Mouse (Mus musculus) left cerebral cortex, postnatal 4 days (tissue): Measurements from ENCODE around the gene Armc5. TPM values are rescaled to one million over a fixed set of nuclear protein-coding genes. Genes with fewer than 3 reads are reported as not detected.

Experiments used
- DNase-seq: peaks from one replicate; pipeline ENCODE4 v3.0.0-alpha.2; 2022
- intact Hi-C: fragments of 180-260 bp; cut with DNase I; formaldehyde crosslinking; loops from one replicate; pipeline ENCODE4 v1.15.1; 2025
- microRNA-seq: library from miRNA; unstranded; fragments of <30 nt; microRNA quantifications from one replicate; pipeline ENCODE4 v1.2.0, GENCODE M21; 2022
- total RNA-seq, 2 experiments: library from RNA; stranded (reverse); gene quantifications; 2 replicates each; pipeline ENCODE4 v1.2.3; 2021

The Armc5 gene
- total RNA-seq, 2 experiments from 2014 or later: 10.3 to 11.2 TPM

DNA sequence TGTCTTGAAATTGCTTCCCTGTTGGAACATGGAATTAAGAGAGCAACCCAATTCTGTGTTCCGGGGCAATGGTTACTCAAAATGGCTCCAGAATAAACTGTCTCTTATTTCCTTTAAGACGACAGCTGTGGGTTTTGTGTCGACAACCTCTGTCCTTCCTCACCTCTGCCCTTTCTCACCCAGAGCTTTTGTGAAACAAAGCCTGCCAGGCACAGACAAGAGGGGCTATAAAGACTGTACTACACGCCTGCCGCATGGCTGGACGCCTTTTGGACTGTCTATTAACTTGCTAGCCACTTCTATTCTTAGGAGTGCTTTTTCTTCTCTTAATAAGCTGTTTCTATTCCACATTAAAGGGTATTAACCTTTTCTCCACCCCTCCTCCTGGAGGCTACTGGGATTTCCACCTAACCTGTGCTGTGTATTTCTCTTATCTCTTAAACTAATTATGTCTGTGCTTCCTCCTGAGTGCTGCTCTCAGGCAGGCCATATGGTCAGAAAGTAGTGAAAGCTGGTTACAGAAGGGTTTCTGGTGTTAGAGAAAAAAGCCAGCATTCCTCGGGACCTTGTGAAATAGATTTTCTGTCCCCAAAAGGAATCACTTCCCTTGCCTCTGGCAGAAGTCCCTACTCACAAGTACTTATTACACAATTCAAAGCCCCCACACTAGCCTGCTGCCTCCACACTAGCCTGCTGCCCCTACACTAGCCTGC is 45.5 kb downstream of the Armc5 start:
- DNase-seq: no peak
- intact Hi-C loops: no loop called here

DNA sequence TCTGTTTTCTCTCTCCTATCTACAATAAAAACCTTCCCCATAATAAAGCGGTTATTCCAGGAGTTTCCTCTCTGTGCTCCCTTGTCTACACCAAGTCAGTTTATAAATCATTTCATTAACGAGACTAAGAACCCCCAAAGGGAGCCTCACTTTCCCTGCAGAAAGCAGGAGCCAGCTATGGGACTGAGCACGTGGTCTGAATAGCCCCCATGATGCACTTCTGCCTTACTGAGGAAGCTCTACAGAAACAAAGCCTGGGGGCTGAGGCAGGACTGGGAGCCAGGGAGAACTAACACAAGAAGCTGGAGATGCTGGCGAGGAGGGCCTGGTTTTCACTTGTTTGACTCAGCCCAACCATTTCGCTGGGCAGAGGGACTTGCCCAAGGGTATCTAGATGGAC is 46.9 kb downstream of the Armc5 start:
- DNase-seq: no peak

DNA sequence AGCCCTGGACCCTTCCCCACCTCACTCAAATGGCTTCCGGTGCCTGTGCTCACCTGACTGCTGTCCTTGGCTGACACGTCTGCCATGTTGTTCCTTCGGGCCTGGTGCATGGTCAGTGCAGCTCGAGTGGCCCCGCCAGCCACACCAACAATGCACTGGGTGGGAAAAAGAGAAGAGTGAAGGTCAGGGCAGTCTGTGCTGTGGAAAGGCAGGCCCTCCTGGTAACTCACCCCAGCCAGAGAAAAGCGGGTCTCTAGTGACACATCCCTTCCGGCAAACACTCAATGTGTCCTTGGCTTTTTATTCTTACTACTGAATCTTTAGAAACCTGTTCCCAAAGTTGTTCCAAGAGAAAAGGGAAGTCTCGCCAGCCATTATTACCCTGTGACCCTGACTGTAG is 47.9 kb downstream of the Armc5 start:
- no peak for DNase-seq
- intact Hi-C loops: no loop called here

More for the DNA sequence above, 46.9 kb downstream of the Armc5 start:
- intact Hi-C loops: no loop called here

GRCm38 (mm10) chr7:128288923-128289544 is 51.9 kb downstream of the Armc5 start:
- intact Hi-C loops: no loop called here
- DNase-seq: no peak

Small RNAs within 50 kb of the gene (microRNA-seq; reads per million reads assigned to microRNA genes)
- not detected for gene Mir3103

Other genes with a start within 250 kb of the Armc5 start
- gene Pycard, start 243.5 kb upstream of the Armc5 start, total RNA-seq: 1 to 10 TPM; 2.4 to 3.3 TPM
- under 1 TPM; 0.26 to 0.56 TPM for gene Trim72, start 233.4 kb upstream of the Armc5 start, total RNA-seq
- gene Itgam, start 174.7 kb upstream of the Armc5 start, total RNA-seq: 1 to 10 TPM; 2.1 to 2.2 TPM
- gene Gm49368, start 174.7 kb upstream of the Armc5 start, total RNA-seq: not detected
- under 1 TPM; 0.44 to 0.48 TPM for gene Itgax, start 107.8 kb upstream of the Armc5 start, total RNA-seq
- gene Itgad, start 83.0 kb upstream of the Armc5 start, total RNA-seq: under 1 TPM; 0.22 to 0.66 TPM
- gene Cox6a2, start 31.0 kb upstream of the Armc5 start, total RNA-seq: 1 to 10 TPM; 3.2 TPM
- gene 9130023H24Rik, start 689 bp downstream of the Armc5 start, total RNA-seq: 1 to 10 TPM; 5.0 to 5.2 TPM
- gene Tgfb1i1, start 9.5 kb downstream of the Armc5 start, total RNA-seq: 10 to 100 TPM; 36.9 to 37.6 TPM
- gene Slc5a2, start 28.3 kb downstream of the Armc5 start, total RNA-seq: not detected
- gene BC017158, start 60.8 kb downstream of the Armc5 start, total RNA-seq: 10 to 100 TPM; 23.4 to 27.8 TPM
- 10 to 100 TPM; 34.3 to 41.2 TPM for gene Rgs10, start 181.4 kb downstream of the Armc5 start, total RNA-seq
- 100 to 1,000 TPM; 112 to 115 TPM for gene Tial1, start 224.4 kb downstream of the Armc5 start, total RNA-seq